Mouse (Mus musculus) hindbrain, embryonic 12.5 days (tissue): ENCODE data around the gene Zfp493. TPM values are rescaled to one million over a fixed set of nuclear protein-coding genes. Genes with fewer than 3 reads are reported as not detected.
"Not testable (repeated sequence)": the region's sequence is repeated elsewhere in the genome, so short reads cannot be mapped to it uniquely, and the experiment has no call there.

Experiments
- ATAC-seq: fragments of 200-750 bp; cut with Nextera tagmentation; 2 replicates; pipeline ENCODE4 v1.8.0; 2017; ENCODE audit warnings: moderate TSS enrichment; ENCODE audit not compliant: low FRiP score
- H3K27ac ChIP-seq: fragments of 300-500 bp; sonication (generic); 2 replicates; pipeline ENCODE4 v1.5.1; 2016; ENCODE audit warnings: mild to moderate bottlenecking
- H3K27me3 ChIP-seq: fragments of 300-500 bp; sonication (generic); 2 replicates; pipeline ENCODE4 v1.6.1; 2016; ENCODE audit warnings: mild to moderate bottlenecking
- H3K36me3 ChIP-seq: fragments of 300-500 bp; sonication (generic); 2 replicates; pipeline ENCODE4 v1.6.1; 2016; ENCODE audit warnings: mild to moderate bottlenecking
- H3K4me1 ChIP-seq: fragments of 300-500 bp; sonication (generic); 2 replicates; pipeline ENCODE4 v1.6.1; 2016
- H3K4me2 ChIP-seq: fragments of 300-500 bp; sonication (generic); replicated peaks from 2 replicates; pipeline ENCODE4 v1.6.1; 2016; ENCODE audit warnings: mild to moderate bottlenecking
- H3K4me3 ChIP-seq: fragments of 300-500 bp; sonication (generic); 2 replicates; pipeline ENCODE4 v1.5.1; 2016; ENCODE audit warnings: mild to moderate bottlenecking
- H3K9ac ChIP-seq: fragments of 300-500 bp; sonication (generic); 2 replicates; pipeline ENCODE4 v1.6.1; 2016; ENCODE audit warnings: mild to moderate bottlenecking, moderate library complexity
- H3K9me3 ChIP-seq: fragments of 300-500 bp; sonication (generic); replicated peaks from 2 replicates; pipeline ENCODE4 v1.6.1; 2016; ENCODE audit warnings: mild to moderate bottlenecking
- WGBS: fragments of 180-500 bp; shearing (Covaris S2); methylation state at CpG from one replicate; pipeline ENCODE4 v1.1.7; 2016; 5-methylcytosine and 5-hydroxymethylcytosine counted together
- polyA plus RNA-seq: library from polyadenylated mRNA; unstranded; fragments of >200 nt; fragmentation: Nextera tagmentation; extraction: Ambion mirVana; gene quantifications from 2 replicates; pipeline ENCODE4 v1.2.1, GENCODE M21; 2016

Zfp493 gene
- polyA plus RNA-seq, 1 experiment from 2014 or later: 2.3 TPM

GRCm38 (mm10) chr13:67811651-67812210, 32.2 kb downstream of the Zfp493 start:
- Histone ChIP-seq H3K9ac (no peak overlapping the region), H3K27ac (no peak overlapping the region), H3K4me3 (no peak overlapping the region), H3K4me2 (no peak overlapping the region), H3K36me3 (no peaks in the 10 kb centered on the region), H3K4me1 (0 out of 2 replicates have a peak, but pooled peaks cover 3% of the 10 kb centered on the region), H3K27me3 (no peaks in the 10 kb centered on the region), H3K9me3 (peaks cover 5% of the 10 kb centered on the region; the same call in 1 of the 2 replicates)
- WGBS: 60% methylated on average over 1 of the region's 1 CpGs
- no peak for ATAC-seq

DNA sequence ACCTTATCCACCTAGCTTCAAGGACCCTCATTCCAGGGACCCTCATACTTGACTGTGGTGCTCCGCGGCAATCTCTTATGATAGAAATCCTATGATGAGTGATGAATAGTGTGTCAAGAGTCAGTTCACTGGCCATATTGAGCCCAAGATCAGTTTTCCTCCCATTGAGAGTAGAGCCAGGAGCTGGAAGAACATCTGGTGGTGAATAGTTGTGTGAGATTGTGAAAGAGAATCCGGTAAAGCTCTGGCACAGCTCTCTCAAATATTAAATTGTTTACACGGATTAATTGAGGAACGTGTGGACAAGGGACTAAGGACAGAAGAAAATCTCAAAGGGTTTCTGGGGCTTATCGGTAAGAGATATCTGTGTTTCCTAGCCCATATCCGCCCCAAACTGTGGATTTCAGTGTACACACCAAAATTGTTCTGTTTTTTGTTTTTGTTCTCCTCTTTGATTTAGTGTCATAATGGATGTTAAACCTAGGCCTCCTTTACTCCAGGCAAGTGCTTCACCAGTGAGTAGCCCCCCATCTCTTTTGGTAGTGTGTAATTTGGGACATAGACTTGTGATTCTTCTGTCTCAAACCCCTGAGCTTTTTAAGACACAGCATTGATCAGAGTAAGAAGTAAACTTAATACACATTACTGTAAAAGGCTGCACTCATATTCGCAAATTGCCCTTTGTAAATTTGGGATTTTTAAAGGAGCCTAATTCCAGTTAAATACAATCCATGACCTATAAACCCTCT, 33.6 kb downstream of the Zfp493 start:
- H3K36me3 ChIP-seq: no peaks in the 10 kb centered on the region
- ATAC-seq: no peak
- H3K4me3 ChIP-seq: peak overlapping the region; percentile 75
- H3K4me2 ChIP-seq: peak overlapping the region; percentile 65
- H3K4me1 ChIP-seq: 0 out of 2 replicates have a peak, but pooled peaks cover 3% of the 10 kb centered on the region
- no peak overlapping the region for H3K27ac ChIP-seq
- WGBS: 76% methylated on average over 8 of the region's 8 CpGs
- peak overlapping the region; percentile 69; the same call in 1 of the 2 replicates for H3K9ac ChIP-seq
- no peaks in the 10 kb centered on the region for H3K27me3 ChIP-seq
- peaks cover 6% of the 10 kb centered on the region; the same call in 1 of the 2 replicates for H3K9me3 ChIP-seq

- WGBS: 4% methylated on average over 31 of the region's 31 CpGs
- Histone ChIP-seq H3K36me3 (peaks cover 5% of the 10 kb centered on the region; the same call in 1 of the 2 replicates), H3K27me3 (no peaks in the 10 kb centered on the region), H3K4me3 (peak within 1 kb of the TSS; percentile 75), H3K9ac (peak within 1 kb of the TSS; percentile 69), H3K27ac (peak within 1 kb of the TSS; percentile 85), H3K9me3 (peaks cover 6% of the 10 kb centered on the region; the same call in 1 of the 2 replicates), H3K4me2 (peak within 1 kb of the TSS; percentile 65), H3K4me1 (0 out of 2 replicates have a peak, but pooled peaks cover 3% of the 10 kb centered on the region)
- peak; percentile 96 for ATAC-seq
Observed at GRCm38 (mm10) chr13:67813710-67814660, 34.5 kb downstream of the Zfp493 start, which contains the start of gene Zfp273. Gene Zfp273, plus strand, starts transcription at chr13:67813740.

GRCm38 (mm10) chr13:67818636-67819035, 39.1 kb downstream of the Zfp493 start:
- WGBS: 98% methylated on average over 1 of the region's 1 CpGs
- H3K9me3 ChIP-seq: peaks cover 12% of the 10 kb centered on the region; the same call in 1 of the 2 replicates
- H3K4me2 ChIP-seq: no peak overlapping the region
- no peaks in the 10 kb centered on the region for H3K27me3 ChIP-seq
- peaks cover 28% of the 10 kb centered on the region for H3K36me3 ChIP-seq
- H3K9ac ChIP-seq: no peak overlapping the region
- H3K4me1 ChIP-seq: 0 out of 2 replicates have a peak, but pooled peaks cover 3% of the 10 kb centered on the region
- H3K27ac ChIP-seq: no peak overlapping the region
- no peak overlapping the region for H3K4me3 ChIP-seq
- no peak for ATAC-seq

GRCm38 (mm10) chr13:67830911-67831336, 51.4 kb downstream of the Zfp493 start, which contains the start of gene Gm10037:
Gene Gm10037, plus strand, starts transcription at chr13:67831106.
- Histone ChIP-seq H3K4me2 (peak within 1 kb of the TSS; percentile 74), H3K9me3 (peaks cover 4% of the 10 kb centered on the region), H3K4me3 (peak within 1 kb of the TSS; percentile 54), H3K9ac (peak within 1 kb of the TSS; percentile 66), H3K27me3 (no peaks in the 10 kb centered on the region), H3K4me1 (no peaks in the 10 kb centered on the region), H3K27ac (no peak within 1 kb of the TSS), H3K36me3 (peaks cover 8% of the 10 kb centered on the region)
- peak; percentile 85 for ATAC-seq
- 2% methylated on average over 14 of the region's 14 CpGs for WGBS

DNA sequence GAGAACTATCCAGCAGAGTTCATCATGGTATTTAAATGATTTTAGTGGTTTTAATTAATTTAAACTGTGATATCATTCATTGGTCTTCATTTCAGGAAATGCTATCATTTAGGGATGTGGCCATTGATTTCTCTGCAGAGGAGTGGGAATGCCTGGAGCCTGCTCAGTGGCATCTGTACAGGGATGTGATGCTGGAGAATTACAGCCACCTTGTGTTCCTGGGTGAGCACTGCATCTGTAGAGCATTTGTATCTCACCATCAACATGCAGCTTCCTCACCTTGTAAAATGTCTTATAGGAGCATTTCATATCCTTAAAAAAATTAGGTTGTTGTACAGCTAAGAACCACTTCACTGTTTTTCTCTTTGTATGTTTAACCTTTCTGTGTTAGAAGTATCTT, 53.6 kb downstream of the Zfp493 start:
- not testable (repeated sequence) for H3K4me2 ChIP-seq, ATAC-seq, H3K27ac ChIP-seq, H3K4me1 ChIP-seq, H3K9ac ChIP-seq, H3K4me3 ChIP-seq, H3K36me3 ChIP-seq, H3K9me3 ChIP-seq, H3K27me3 ChIP-seq

Other genes starting within 250 kb of the Zfp493 start
- gene Zfp748, start 225.9 kb upstream of the Zfp493 start, polyA plus RNA-seq: 16.6 and 18.3 TPM in 2 replicates
- 4.6 and 5.1 TPM in 2 replicates for gene Zfp729b, start 170.0 kb upstream of the Zfp493 start, polyA plus RNA-seq
- gene Gm49345, start 141.9 kb upstream of the Zfp493 start, polyA plus RNA-seq: not detected in 2 replicates
- 2.9 and 3.7 TPM in 2 replicates for gene Zfp729a, start 141.9 kb upstream of the Zfp493 start, polyA plus RNA-seq
- 14.2 and 16.5 TPM in 2 replicates for gene Zfp738, start 92.6 kb upstream of the Zfp493 start, polyA plus RNA-seq
- 8.2 and 9.1 TPM in 2 replicates for gene Zfp65, start 50.5 kb upstream of the Zfp493 start, polyA plus RNA-seq
- gene Zfp85, start 24.5 kb upstream of the Zfp493 start, polyA plus RNA-seq: 5.4 and 5.5 TPM in 2 replicates
- gene Zfp273, start 34.0 kb downstream of the Zfp493 start, polyA plus RNA-seq: 9.1 and 10.6 TPM in 2 replicates
- 4.1 and 4.4 TPM in 2 replicates for gene Gm10037, start 51.4 kb downstream of the Zfp493 start, polyA plus RNA-seq
- not detected in 2 replicates for gene BC048507, start 83.6 kb downstream of the Zfp493 start, polyA plus RNA-seq